Mouse (Mus musculus) limb, embryonic 11.5 days (tissue): ENCODE measurements around the gene C1qb. TPM values are rescaled to one million over a fixed set of nuclear protein-coding genes. Genes with fewer than 3 reads are reported as not detected.

Source experiments
- ATAC-seq: fragments of 200-750 bp; cut with Nextera tagmentation; 2 replicates; pipeline ENCODE4 v1.8.0; 2017; ENCODE audit warnings: low read depth; ENCODE audit not compliant: insufficient number of reproducible peaks, low FRiP score, low TSS enrichment
- DNase-seq: peaks from one replicate; pipeline ENCODE4 v3.0.0-alpha.2; 2015; ENCODE audit warnings: low spot score
- H3K27ac ChIP-seq: fragments of 300-500 bp; sonication (generic); replicated peaks from 2 replicates; pipeline ENCODE4 v1.5.1; 2014; ENCODE audit warnings: low read depth, mild to moderate bottlenecking, low read length
- H3K27me3 ChIP-seq: fragments of 300-500 bp; sonication (generic); 2 replicates; pipeline ENCODE4 v1.6.1; 2014; ENCODE audit warnings: mild to moderate bottlenecking, low read length, mixed read lengths; ENCODE audit not compliant: control insufficient read depth, insufficient read depth
- H3K36me3 ChIP-seq: fragments of 300-500 bp; sonication (generic); 2 replicates; pipeline ENCODE4 v1.6.1; 2014; ENCODE audit warnings: mild to moderate bottlenecking, low read length, moderate library complexity, mixed read lengths; ENCODE audit not compliant: control insufficient read depth, insufficient read depth
- H3K4me1 ChIP-seq: fragments of 300-500 bp; sonication (generic); 2 replicates; pipeline ENCODE4 v1.6.1; 2014; ENCODE audit warnings: low read length, mixed read lengths; ENCODE audit not compliant: control insufficient read depth, insufficient read depth
- H3K4me2 ChIP-seq: fragments of 300-500 bp; sonication (generic); 2 replicates; pipeline ENCODE4 v1.6.1; 2014; ENCODE audit warnings: low read depth, mild to moderate bottlenecking, moderate library complexity; ENCODE audit not compliant: severe bottlenecking
- H3K4me3 ChIP-seq: fragments of 300-500 bp; sonication (generic); 2 replicates; pipeline ENCODE4 v1.5.1; 2014; ENCODE audit warnings: low read depth, low read length
- H3K9ac ChIP-seq: fragments of 300-500 bp; sonication (generic); 2 replicates; pipeline ENCODE4 v1.6.1; 2014; ENCODE audit warnings: mild to moderate bottlenecking, low read length
- H3K9me3 ChIP-seq: fragments of 300-500 bp; sonication (generic); 2 replicates; pipeline ENCODE4 v1.6.1; 2016; ENCODE audit warnings: low read length; ENCODE audit not compliant: control insufficient read depth
- WGBS: fragments of 180-500 bp; shearing (Covaris S2); extraction: QIAGEN DNeasy Blood & Tissue Kit; methylation state at CpG from one replicate; pipeline ENCODE4 v1.1.7; 2014; 5-methylcytosine and 5-hydroxymethylcytosine counted together
- polyA plus RNA-seq: library from polyadenylated mRNA; unstranded; fragments of >200 nt; fragmentation: Nextera tagmentation; extraction: Ambion mirVana; gene quantifications from 2 replicates; pipeline ENCODE4 v1.2.1, GENCODE M21; 2014

C1qb gene
- polyA plus RNA-seq, 1 experiment from 2014 or later = 16.4 TPM

DNA sequence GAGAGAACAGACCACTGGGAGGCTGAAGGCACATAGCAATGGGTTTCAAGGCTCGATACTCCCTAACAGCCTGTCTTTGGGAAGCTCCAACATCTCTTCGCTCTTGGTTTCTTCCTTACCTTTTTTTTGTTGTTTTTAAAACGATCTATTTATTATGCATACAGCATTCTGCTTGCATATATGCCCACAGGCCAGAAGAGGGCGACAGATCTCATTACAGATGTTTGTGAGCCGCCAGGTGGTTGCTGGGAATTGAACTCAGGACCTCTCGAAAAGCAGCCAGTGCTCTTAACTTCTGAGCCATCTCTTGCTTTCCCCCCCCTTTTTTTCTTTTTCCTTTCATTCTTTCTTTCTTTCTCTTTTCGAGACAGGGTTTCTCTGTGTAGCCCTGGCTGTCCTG, 13.2 kb upstream of the C1qb start:
- H3K9me3 ChIP-seq = no peaks in the 10 kb centered on the region
- WGBS = 60% methylated on average over 7 of the region's 7 CpGs
- peaks cover 23% of the 10 kb centered on the region for H3K27me3 ChIP-seq
- ATAC-seq (no peak), DNase-seq (no peak)
- no peak overlapping the region for H3K27ac ChIP-seq
- H3K9ac ChIP-seq = no peak overlapping the region
- H3K4me1 ChIP-seq = 0 out of 2 replicates have a peak, but pooled peaks cover 3% of the 10 kb centered on the region
- H3K4me3 ChIP-seq = no peak overlapping the region
- no peaks in the 10 kb centered on the region for H3K36me3 ChIP-seq
- H3K4me2 ChIP-seq = no peak overlapping the region

GRCm38 (mm10) chr4:136898637-136899036, 12.7 kb upstream of the C1qb start, which contains the start of gene C1qa:
TSS of gene C1qa (minus strand) at chr4:136898803.
- WGBS = 78% methylated on average over 9 of the region's 9 CpGs
- H3K4me3 ChIP-seq = no peak within 1 kb of the TSS
- ATAC-seq (no peak), DNase-seq (no peak)
- H3K4me2 ChIP-seq = no peak within 1 kb of the TSS
- no peaks in the 10 kb centered on the region for H3K9me3 ChIP-seq
- peaks cover 20% of the 10 kb centered on the region for H3K27me3 ChIP-seq
- 0 out of 2 replicates have a peak, but pooled peaks cover 3% of the 10 kb centered on the region for H3K4me1 ChIP-seq
- no peaks in the 10 kb centered on the region for H3K36me3 ChIP-seq
- H3K9ac ChIP-seq = no peak within 1 kb of the TSS
- H3K27ac ChIP-seq = no peak within 1 kb of the TSS

GRCm38 (mm10) chr4:136898084-136898598, 12.2 kb upstream of the C1qb start:
- WGBS = 77% methylated on average over 9 of the region's 9 CpGs

GRCm38 (mm10) chr4:136896461-136896860, 10.5 kb upstream of the C1qb start:
- no peaks in the 10 kb centered on the region for H3K9me3 ChIP-seq
- no peak for ATAC-seq
- H3K4me1 ChIP-seq = 0 out of 2 replicates have a peak, but pooled peaks cover 3% of the 10 kb centered on the region
- peaks cover 20% of the 10 kb centered on the region for H3K27me3 ChIP-seq
- H3K36me3 ChIP-seq = no peaks in the 10 kb centered on the region
- 29% methylated on average over 10 of the region's 10 CpGs for WGBS
- no peak overlapping the region for H3K27ac ChIP-seq
- no peak overlapping the region for H3K9ac ChIP-seq
- H3K4me2 ChIP-seq = no peak overlapping the region
- DNase-seq = no peak
- H3K4me3 ChIP-seq = no peak overlapping the region

More at GRCm38 (mm10) chr4:136898084-136898598, 12.2 kb upstream of the C1qb start:
- Histone ChIP-seq H3K9ac (no peak overlapping the region), H3K4me3 (no peak overlapping the region), H3K9me3 (no peaks in the 10 kb centered on the region), H3K27ac (no peak overlapping the region), H3K27me3 (peaks cover 17% of the 10 kb centered on the region), H3K4me1 (0 out of 2 replicates have a peak, but pooled peaks cover 3% of the 10 kb centered on the region), H3K36me3 (no peaks in the 10 kb centered on the region), H3K4me2 (no peak overlapping the region)
- DNase-seq (no peak), ATAC-seq (no peak)

GRCm38 (mm10) chr4:136895861-136896260, 9.9 kb upstream of the C1qb start:
- Histone ChIP-seq H3K4me2 (no peak overlapping the region), H3K9ac (no peak overlapping the region), H3K27me3 (peaks cover 20% of the 10 kb centered on the region), H3K9me3 (no peaks in the 10 kb centered on the region), H3K36me3 (no peaks in the 10 kb centered on the region), H3K4me3 (no peak overlapping the region), H3K27ac (no peak overlapping the region), H3K4me1 (0 out of 2 replicates have a peak, but pooled peaks cover 3% of the 10 kb centered on the region)
- DNase-seq = no peak
- 6% methylated on average over 15 of the region's 15 CpGs for WGBS
- ATAC-seq = no peak

- 71% methylated on average over 4 of the region's 4 CpGs for WGBS
- H3K9me3 ChIP-seq = no peaks in the 10 kb centered on the region
- no peak overlapping the region for H3K4me2 ChIP-seq
- ATAC-seq (no peak), DNase-seq (no peak)
- H3K4me3 ChIP-seq = no peak overlapping the region
- 0 out of 2 replicates have a peak, but pooled peaks cover 3% of the 10 kb centered on the region for H3K4me1 ChIP-seq
- H3K27ac ChIP-seq = no peak overlapping the region
- no peak overlapping the region for H3K9ac ChIP-seq
- no peaks in the 10 kb centered on the region for H3K36me3 ChIP-seq
- H3K27me3 ChIP-seq = peaks cover 20% of the 10 kb centered on the region
Measured at GRCm38 (mm10) chr4:136894821-136895220, 8.8 kb upstream of the C1qb start.

DNA sequence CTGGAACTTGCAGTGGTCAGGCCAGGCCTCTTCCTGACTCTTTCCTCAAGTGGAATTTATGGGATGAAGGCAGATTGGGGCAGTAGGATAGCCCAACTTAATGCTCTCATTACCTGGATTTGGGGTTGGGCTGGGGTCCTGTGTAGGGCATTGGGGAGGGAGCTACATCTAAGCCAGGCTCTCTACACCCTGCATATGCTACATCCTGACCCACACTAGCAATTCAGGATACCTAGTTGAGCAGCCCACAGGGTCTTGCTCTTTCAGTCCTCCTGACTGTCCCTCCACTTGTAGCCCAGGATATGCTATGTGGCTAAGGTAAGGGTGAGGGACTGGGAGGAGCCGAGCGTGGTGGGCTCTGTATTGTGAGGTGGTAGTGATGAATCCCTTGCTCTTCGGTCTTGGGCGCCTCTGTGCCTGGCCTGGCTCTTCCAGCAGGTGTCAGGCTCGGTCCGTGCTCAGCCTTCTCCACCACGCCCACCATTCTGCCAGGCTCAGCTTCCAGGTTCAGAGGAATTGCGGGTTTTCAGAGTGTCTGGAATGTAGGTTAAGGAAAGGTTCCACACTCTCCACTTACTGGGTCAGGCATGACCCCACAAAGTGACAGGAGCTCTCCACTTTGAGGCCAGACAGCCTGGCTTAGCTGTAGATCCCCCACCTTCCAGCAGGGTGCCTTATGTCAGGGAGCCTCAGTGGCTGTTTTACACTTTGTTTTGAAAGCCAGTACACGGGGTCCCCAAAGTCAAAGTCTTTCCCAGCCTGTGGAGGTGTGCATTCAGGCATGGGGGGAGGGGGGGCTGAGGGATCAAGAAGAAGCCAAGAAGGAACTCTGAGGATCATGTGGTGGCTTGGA, 7.9 kb upstream of the C1qb start:
- 6% methylated on average over 9 of the region's 9 CpGs for WGBS

DNA sequence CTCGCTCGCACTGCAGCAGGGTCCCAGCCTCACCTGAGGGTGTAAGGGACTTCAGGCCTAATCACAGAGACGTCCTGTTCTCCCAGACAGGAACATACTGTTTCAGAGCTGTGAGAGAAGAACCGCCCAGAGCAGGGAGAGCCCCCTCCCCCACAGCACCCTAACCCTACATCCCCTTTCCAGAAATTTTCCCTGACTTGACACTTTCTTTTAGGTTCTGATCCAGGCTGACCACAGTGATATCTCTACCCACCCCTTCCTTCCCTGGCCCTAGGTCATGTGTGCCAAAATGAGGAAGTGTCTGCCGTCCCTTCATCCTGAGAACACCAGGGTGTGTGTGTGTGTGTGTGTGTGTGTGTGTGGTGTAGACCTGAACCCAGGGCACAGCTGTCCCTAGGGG, 6.8 kb upstream of the C1qb start, which contains the start of gene C1qc:
C1qc (minus strand) TSS at position 255 of the 400 bp plus-strand sequence.
- Histone ChIP-seq H3K4me2 (no peak within 1 kb of the TSS), H3K27me3 (peaks cover 20% of the 10 kb centered on the region), H3K9me3 (no peaks in the 10 kb centered on the region), H3K27ac (no peak within 1 kb of the TSS), H3K4me1 (0 out of 2 replicates have a peak, but pooled peaks cover 3% of the 10 kb centered on the region), H3K9ac (no peak within 1 kb of the TSS), H3K4me3 (no peak within 1 kb of the TSS), H3K36me3 (no peaks in the 10 kb centered on the region)
- DNase-seq (no peak), ATAC-seq (no peak)
- 65% methylated on average over 5 of the region's 5 CpGs for WGBS

More for the DNA sequence above, 7.9 kb upstream of the C1qb start:
- Histone ChIP-seq H3K27ac (no peak overlapping the region), H3K36me3 (no peaks in the 10 kb centered on the region), H3K27me3 (peaks cover 20% of the 10 kb centered on the region), H3K9me3 (no peaks in the 10 kb centered on the region), H3K4me2 (no peak overlapping the region), H3K9ac (no peak overlapping the region), H3K4me3 (no peak overlapping the region), H3K4me1 (0 out of 2 replicates have a peak, but pooled peaks cover 3% of the 10 kb centered on the region)
- ATAC-seq = 0 out of 2 replicates have a peak, but pooled peaks have one; percentile 35
- DNase-seq = peak; percentile 68
